ENCODE assay signal across 8 mouse cellular contexts in genomic region chrX:102958917-102959316, GRCm38 (mm10). TPM values are rescaled to one million over a fixed set of nuclear protein-coding genes. Genes with fewer than 3 reads are reported as not detected.
A peak's percentile ranks its signal among the peaks of the same experiment; 100 is the strongest.
DNase-seq lines count a peak whose midpoint lies in the region; ATAC-seq and TF ChIP-seq lines count a peak whose summit lies in the region.

No protein-coding gene starts in this region.

- in situ Hi-C loops in CH12.LX (cut with MboI; ENCODE audit: low pct_ligation_motif_present, low pct_unique_long_range_greater_than_20kb, low sequenced_read_pairs) = no loop called here

- dilution Hi-C loops in CH12.LX (cut with MboI; ENCODE audit: extremely low pct_ligation_motif_present, extremely low pct_unique_long_range_greater_than_20kb, low sequenced_read_pairs) = no loop called here

- no peak for ATAC-seq in liver, embryonic 12.5 days

- H3K9ac ChIP-seq in CH12.LX (ENCODE audit: insufficient read depth, low read depth) = no peak overlapping the region
- no peak overlapping the region for H3K9ac ChIP-seq in liver, embryonic 12.5 days

- WGBS in liver, embryonic 12.5 days (ENCODE audit: insufficient replicate concordance) = 23% methylated on average over 4 of the region's 4 CpGs

- H3K36me3 ChIP-seq in CH12.LX (replicated peaks in 1 of 2; ENCODE audit: control insufficient read depth in 1 of 2, insufficient read depth in 1 of 2, low read length in 1 of 2) = no peaks in the 10 kb centered on the region
- H3K36me3 ChIP-seq in liver, embryonic 12.5 days = no peaks in the 10 kb centered on the region

- no peak overlapping the region for H3K4me2 ChIP-seq in CH12.LX (ENCODE audit: insufficient read depth, low read depth, poor library complexity, severe bottlenecking)
- H3K4me2 ChIP-seq in liver, embryonic 12.5 days = no peak overlapping the region

- no peak for TF ChIP-seq EP300 in CH12.LX (IDR thresholded peaks at IDR 0.05; ENCODE audit: low read length)

- H3K4me3 ChIP-seq in CH12.LX (replicated peaks in 1 of 3; ENCODE audit: low read depth in 2 of 3, low read length in 2 of 3, poor library complexity in 1 of 3) = no peak overlapping the region
- H3K4me3 ChIP-seq in liver, embryonic 12.5 days = no peak overlapping the region

- TF ChIP-seq POLR2A in CH12.LX (IDR thresholded peaks at IDR 0.05; ENCODE audit: low read depth, low read length) = no peak

- H3K27ac ChIP-seq in CH12.LX (ENCODE audit: insufficient read depth, low read depth) = no peak overlapping the region
- H3K27ac ChIP-seq in liver, embryonic 12.5 days = no peak overlapping the region

- TF ChIP-seq CTCF in CH12.LX (conservative IDR thresholded peaks at IDR 0.05 in 1 of 2, IDR thresholded peaks at IDR 0.05 in 1 of 2; ENCODE audit: low read depth in 2 of 2, low read length in 2 of 2) = peak in 1 of 2 experiments; percentile 75; a peak in 2 of 4 replicates

- no peaks in the 10 kb centered on the region for H3K9me3 ChIP-seq in CH12.LX (replicated peaks; ENCODE audit: low read length)
- H3K9me3 ChIP-seq in liver, embryonic 12.5 days (replicated peaks) = no peaks in the 10 kb centered on the region

- H3K27me3 ChIP-seq in CH12.LX (replicated peaks) = no peaks in the 10 kb centered on the region
- no peaks in the 10 kb centered on the region for H3K27me3 ChIP-seq in liver, embryonic 12.5 days (replicated peaks)

- H3K4me1 ChIP-seq in CH12.LX (ENCODE audit: control insufficient read depth in 1 of 2, insufficient read depth in 2 of 2) = no peaks in the 10 kb centered on the region
- no peaks in the 10 kb centered on the region for H3K4me1 ChIP-seq in liver, embryonic 12.5 days

- peak; percentile 12 for DNase-seq in kidney, adult 18-20 months
- no peak for DNase-seq in kidney, adult 11 months
- DNase-seq in CH12.LX (ENCODE audit: extremely low read depth) (peak; percentile 48), ZHBTc4 (ENCODE audit: low read depth, low spot score) (peak; percentile 39)
- DNase-seq in forelimb bud, embryonic 11.5 days (ENCODE audit: low read depth, low spot score) = peak; percentile 27
- peak; percentile 20 for DNase-seq in retina, postnatal 7 days (ENCODE audit: low read depth, low spot score)
- DNase-seq in right cerebral cortex, postnatal 25 days = no peak

- peak; percentile 74 for TF ChIP-seq RAD21 in CH12.LX (IDR thresholded peaks at IDR 0.05; ENCODE audit: low read depth, low read length)

- H3K79me2 ChIP-seq in CH12.LX (replicated peaks; ENCODE audit: control insufficient read depth, extremely low read depth, insufficient read depth, poor library complexity, severe bottlenecking) = no peaks in the 10 kb centered on the region

TF ChIP-seq in CH12.LX, 34 proteins besides CTCF, POLR2A, EP300 and RAD21:
- peak; percentile 72 for TF ChIP-seq SMC3 (IDR thresholded peaks at IDR 0.05; ENCODE audit: low read depth, low read length)
- TF ChIP-seq IRF4 (IDR thresholded peaks at IDR 0.05; ENCODE audit: low read depth, low read length) = no peak

RNA-seq across cellular contexts. Expression of gene 1700018G05Rik, which starts 30.7 kb away (rescaled TPM):
- total RNA-seq in CH12.LX (2012; rRNA removed) (not detected in 2 replicates), CH12.LX (2014; rRNA removed) (not detected in 2 replicates)
- not detected in 2 replicates for polyA plus RNA-seq in CH12.LX (2012; ENCODE audit: insufficient read length, low read depth)
- polyA plus RNA-seq in liver, embryonic 12.5 days (2016; fragmentation: Nextera tagmentation; extraction: Ambion mirVana) = not detected in 2 replicates

RNA-seq across cellular contexts. Expression of gene 1700011M02Rik, which starts 50.2 kb away (rescaled TPM):
- total RNA-seq in CH12.LX (2012; rRNA removed) (not detected in 2 replicates), CH12.LX (2014; rRNA removed) (not detected in 2 replicates)
- polyA plus RNA-seq in CH12.LX (2012; ENCODE audit: insufficient read length, low read depth) = not detected in 2 replicates
- polyA plus RNA-seq in liver, embryonic 12.5 days (2016; fragmentation: Nextera tagmentation; extraction: Ambion mirVana) = not detected in 2 replicates

RNA-seq across cellular contexts. Expression of gene Dmrtc1a, which starts 50.4 kb away (rescaled TPM):
- not detected in 2 replicates for total RNA-seq in CH12.LX (2012; rRNA removed)
- total RNA-seq in CH12.LX (2014; rRNA removed) = not detected in 2 replicates
- not detected in 2 replicates for polyA plus RNA-seq in CH12.LX (2012; ENCODE audit: insufficient read length, low read depth)
- polyA plus RNA-seq in liver, embryonic 12.5 days (2016; fragmentation: Nextera tagmentation; extraction: Ambion mirVana) = 0.17 TPM in 1 of 2 replicates, not detected in the other

Comparison
In these comparisons a context has a peak if more than half of its experiments do, and no peak if none do; other contexts are left out.
1. DNase-seq: peak in kidney, adult 18-20 months (single experiment), CH12.LX (single experiment), ZHBTc4 (single experiment), forelimb bud, embryonic 11.5 days (single experiment) and retina, postnatal 7 days (single experiment); none in kidney, adult 11 months (single experiment) and right cerebral cortex, postnatal 25 days (single experiment).